Mouse (Mus musculus) lung, postnatal 0 days (tissue): ENCODE results near the gene Olfr186.

Source experiments
- CTCF ChIP-seq: IDR thresholded peaks from 2 replicates; pipeline ENCODE4 v1.5.1; 2016; ENCODE audit warnings: antibody characterized with exemption, mild to moderate bottlenecking
- EP300 ChIP-seq: IDR thresholded peaks from 2 replicates; pipeline ENCODE4 v1.6.1; 2016; ENCODE audit warnings: antibody characterized with exemption, mild to moderate bottlenecking, control low read depth

DNA sequence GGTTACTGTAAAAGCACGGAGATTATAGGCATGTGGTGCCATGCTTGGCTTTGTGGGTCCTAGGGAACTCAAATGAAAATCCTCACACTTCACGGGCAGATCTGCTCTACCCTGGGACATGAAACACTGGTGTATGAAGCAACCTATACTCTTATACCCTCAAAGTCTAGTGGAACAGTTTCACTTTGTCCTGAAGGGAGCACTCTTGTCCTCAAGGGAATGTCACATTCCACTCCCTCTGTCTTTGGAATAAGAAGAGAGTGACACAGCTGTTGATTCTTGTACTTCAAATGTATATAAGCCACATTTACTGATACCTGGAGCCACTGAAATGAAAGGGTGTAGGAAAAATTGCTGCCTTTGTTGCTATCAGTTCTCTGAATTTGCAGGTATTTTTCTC, 35.0 kb downstream of the Olfr186 start, which contains the start of gene Olfr183:
- TF ChIP-seq CTCF (no peak), EP300 (no peak)
